Mouse (Mus musculus) MEL (cell line): ENCODE measurements at regions not wholly inside any gene's neighbourhood (a gene's known extent, or its start where the extent isn't known, plus 50 kb on each side); places are given as distances from the start of the nearest gene placed in this dataset.

Experiments used
- DNase-seq: peaks from one replicate; pipeline ENCODE4 v3.0.0; 2011; ENCODE audit warnings: low read depth, low spot score
- H3K27ac ChIP-seq: 2 replicates; pipeline ENCODE4 v1.5.1; 2012; ENCODE audit warnings: low read depth, mild to moderate bottlenecking, control low read depth, low read length, moderate library complexity; ENCODE audit not compliant: control insufficient read depth
- H3K27me3 ChIP-seq, 2 experiments: fragments of 150-350 bp in 1 of 2; sonication (generic) in 1 of 2; 2 replicates each; pipeline ENCODE4 v1.6.1; 2012; ENCODE audit warnings: low read length in 2 of 2, mild to moderate bottlenecking in 2 of 2, improper control_type of control experiment in 1 of 2, moderate library complexity in 1 of 2; ENCODE audit not compliant: insufficient read depth in 2 of 2, control insufficient read depth in 1 of 2
- H3K36me3 ChIP-seq, 2 experiments: 2 replicates each; pipeline ENCODE4 v1.6.1; 2012 to 2014; ENCODE audit warnings: low read length in 2 of 2, improper control_type of control experiment in 1 of 2, inconsistent platforms in 1 of 2, mild to moderate bottlenecking in 1 of 2; ENCODE audit not compliant: insufficient read depth in 2 of 2, control insufficient read depth in 1 of 2
- H3K4me1 ChIP-seq, 2 experiments: fragments of 150-350 bp in 1 of 2; sonication (generic) in 1 of 2; 2 replicates each; pipeline ENCODE4 v1.6.1; 2012; ENCODE audit warnings: low read length in 2 of 2, improper control_type of control experiment in 1 of 2, mild to moderate bottlenecking in 1 of 2; ENCODE audit not compliant: insufficient read depth in 2 of 2, control insufficient read depth in 1 of 2
- H3K4me3 ChIP-seq, 2 experiments: fragments of 150-350 bp in 1 of 2; sonication (generic) in 1 of 2; 2 replicates each; pipeline ENCODE4 v1.5.1; 2012; ENCODE audit warnings: low read depth in 2 of 2, low read length in 2 of 2, mild to moderate bottlenecking in 2 of 2, moderate library complexity in 2 of 2, control low read depth in 1 of 2, improper control_type of control experiment in 1 of 2; ENCODE audit not compliant: control insufficient read depth in 1 of 2, insufficient read depth in 1 of 2
- H3K79me2 ChIP-seq: 2 replicates; pipeline ENCODE4 v1.6.1; 2012; ENCODE audit warnings: mild to moderate bottlenecking, low read length, moderate library complexity; ENCODE audit not compliant: control insufficient read depth, poor library complexity, insufficient read depth
- H3K9ac ChIP-seq: 2 replicates; pipeline ENCODE4 v1.6.1; 2012; ENCODE audit warnings: low read depth, mild to moderate bottlenecking, control low read depth, low read length, moderate library complexity; ENCODE audit not compliant: control insufficient read depth, poor library complexity, severe bottlenecking
- H3K9me3 ChIP-seq: fragments of 150-350 bp; sonication (generic); replicated peaks from 2 replicates; pipeline ENCODE4 v1.6.1; 2012; ENCODE audit warnings: mild to moderate bottlenecking, low read length, improper control_type of control experiment, moderate library complexity; ENCODE audit not compliant: insufficient read depth
- CHD1 ChIP-seq: IDR thresholded peaks from 2 replicates; pipeline ENCODE4 v1.6.1; 2012; ENCODE audit warnings: low read depth, mild to moderate bottlenecking, inconsistent platforms, low read length, improper control_type of control experiment
- CTCF ChIP-seq, 3 experiments: IDR thresholded peaks in 2 of 3; conservative IDR thresholded peaks in 1 of 3; 2 replicates each; pipeline ENCODE4 v1.5.1; 2011 to 2012; ENCODE audit warnings: low read length in 3 of 3, low read depth in 2 of 3, mild to moderate bottlenecking in 2 of 3, improper control_type of control experiment in 1 of 3, inconsistent platforms in 1 of 3, mixed read lengths in 1 of 3, moderate library complexity in 1 of 3; ENCODE audit not compliant: control insufficient read depth in 1 of 3, insufficient read depth in 1 of 3, poor library complexity in 1 of 3, severe bottlenecking in 1 of 3
- E2F4 ChIP-seq: IDR thresholded peaks from 2 replicates; pipeline ENCODE4 v1.6.1; 2011; ENCODE audit warnings: low read depth, low read length, improper control_type of control experiment, borderline replicate concordance
- ELF1 ChIP-seq: IDR thresholded peaks from 2 replicates; pipeline ENCODE4 v1.6.1; 2014; ENCODE audit warnings: low read depth, mild to moderate bottlenecking, inconsistent platforms, low read length, improper control_type of control experiment, moderate library complexity
- GABPA ChIP-seq: IDR thresholded peaks from 2 replicates; pipeline ENCODE4 v1.6.1; 2012; ENCODE audit warnings: low read depth, mild to moderate bottlenecking, inconsistent platforms, low read length, improper control_type of control experiment, moderate library complexity
- GATA1 ChIP-seq: IDR thresholded peaks from 2 replicates; pipeline ENCODE4 v1.6.1; 2011; ENCODE audit warnings: low read depth, low read length, improper control_type of control experiment
- KAT2A ChIP-seq: conservative IDR thresholded peaks from 2 replicates; pipeline ENCODE4 v1.6.1; 2012; ENCODE audit warnings: low read depth, low read length, improper control_type of control experiment, inconsistent platforms
- MAFK ChIP-seq: IDR thresholded peaks from 2 replicates; pipeline ENCODE4 v1.6.1; 2011; ENCODE audit warnings: low read depth, mild to moderate bottlenecking, low read length, improper control_type of control experiment, borderline replicate concordance
- MEF2A ChIP-seq: IDR thresholded peaks from 2 replicates; pipeline ENCODE4 v1.6.1; 2014; ENCODE audit warnings: low read depth, mild to moderate bottlenecking, inconsistent platforms, low read length, improper control_type of control experiment; ENCODE audit not compliant: poor library complexity, insufficient replicate concordance, severe bottlenecking; ENCODE audit errors: extremely low read depth
- MXI1 ChIP-seq: IDR thresholded peaks from 2 replicates; pipeline ENCODE4 v1.6.1; 2011; ENCODE audit warnings: mild to moderate bottlenecking, low read depth, low read length, improper control_type of control experiment
- POLR2A ChIP-seq, 2 experiments: IDR thresholded peaks; 2 replicates each; pipeline ENCODE4 v1.6.1; 2011 to 2012; ENCODE audit warnings: low read length in 2 of 2, mild to moderate bottlenecking in 2 of 2, control low read depth in 1 of 2, improper control_type of control experiment in 1 of 2, low read depth in 1 of 2, moderate library complexity in 1 of 2; ENCODE audit not compliant: control insufficient read depth in 1 of 2, insufficient read depth in 1 of 2, poor library complexity in 1 of 2
- RCOR1 ChIP-seq: IDR thresholded peaks from 2 replicates; pipeline ENCODE4 v1.6.1; 2012; ENCODE audit warnings: low read depth, mild to moderate bottlenecking, inconsistent platforms, low read length, improper control_type of control experiment
- SMC3 ChIP-seq: IDR thresholded peaks from 2 replicates; pipeline ENCODE4 v1.6.1; 2011; ENCODE audit warnings: low read depth, low read length, improper control_type of control experiment
- TBP ChIP-seq: IDR thresholded peaks from 2 replicates; pipeline ENCODE4 v1.8.0; 2011; ENCODE audit warnings: low read depth, low read length, improper control_type of control experiment
- TCF12 ChIP-seq: IDR thresholded peaks from 2 replicates; pipeline ENCODE4 v1.6.1; 2014; ENCODE audit warnings: low read depth, mild to moderate bottlenecking, inconsistent platforms, low read length, improper control_type of control experiment, moderate library complexity
- UBTF ChIP-seq: IDR thresholded peaks from 2 replicates; pipeline ENCODE4 v1.6.1; 2012; ENCODE audit warnings: low read depth, mild to moderate bottlenecking, inconsistent platforms, low read length, improper control_type of control experiment, moderate library complexity, borderline replicate concordance; ENCODE audit not compliant: insufficient read depth
- USF1 ChIP-seq: IDR thresholded peaks from 2 replicates; pipeline ENCODE4 v1.6.1; 2014; ENCODE audit warnings: low read depth, mild to moderate bottlenecking, inconsistent platforms, low read length, improper control_type of control experiment, moderate library complexity
- ZMIZ1 ChIP-seq: IDR thresholded peaks from 2 replicates; pipeline ENCODE4 v1.6.1; 2012; ENCODE audit warnings: low read depth, mild to moderate bottlenecking, inconsistent platforms, low read length, improper control_type of control experiment, moderate library complexity
- ZNF384 ChIP-seq: IDR thresholded peaks from 2 replicates; pipeline ENCODE4 v1.6.1; 2012; ENCODE audit warnings: low read depth, mild to moderate bottlenecking, inconsistent platforms, low read length, improper control_type of control experiment

DNA sequence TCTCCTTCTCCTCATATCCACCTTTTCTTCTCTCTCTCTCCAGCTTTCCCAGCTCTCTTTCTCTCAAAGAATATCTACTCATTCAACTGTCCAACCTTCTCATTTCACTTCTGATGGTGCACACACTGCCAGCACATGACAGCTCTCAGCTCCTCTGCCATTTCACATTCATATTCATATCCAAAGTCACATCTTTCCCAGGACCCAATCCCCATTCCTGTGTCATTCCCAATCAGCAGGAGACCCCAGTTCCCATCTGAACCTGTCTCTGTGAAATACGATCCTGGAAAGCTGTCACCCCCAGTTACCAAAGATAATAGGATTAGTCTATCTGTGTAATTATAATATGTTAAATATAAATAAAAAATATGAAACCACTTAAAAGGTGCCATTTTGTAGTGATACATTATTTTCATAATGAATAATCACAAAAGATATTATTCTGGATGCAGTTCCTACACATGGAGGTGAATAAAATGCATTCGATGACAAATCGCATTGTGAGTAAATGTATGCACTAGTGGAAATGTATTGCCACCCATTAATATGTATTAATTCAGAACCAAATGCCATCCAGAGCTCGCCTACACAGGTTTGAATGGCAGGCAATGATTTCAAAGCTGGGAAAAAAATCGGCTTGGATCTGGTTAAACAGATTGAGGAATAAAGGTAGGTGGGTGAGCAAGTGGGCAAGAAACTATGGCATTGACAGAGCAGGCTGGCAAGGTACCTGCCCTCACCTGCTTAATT is 855.0 kb downstream of the Ntrk3 start:
- no peaks in the 10 kb centered on the region for H3K9me3 ChIP-seq
- H3K79me2 ChIP-seq, result no peaks in the 10 kb centered on the region
- TF ChIP-seq CTCF (IDR thresholded peaks at IDR 0.05 in 2 of 3, conservative IDR thresholded peaks at IDR 0.05 in 1 of 3; ENCODE audit: control insufficient read depth in 1 of 3, insufficient read depth in 1 of 3, low read depth in 2 of 3, low read length in 3 of 3, poor library complexity in 1 of 3, severe bottlenecking in 1 of 3) (no peak), E2F4 (no peak), ZNF384 (no peak), CHD1 (no peak), MXI1 (no peak), UBTF (no peak), ELF1 (no peak), POLR2A (IDR thresholded peaks at IDR 0.05; ENCODE audit: control insufficient read depth in 1 of 2, insufficient read depth in 1 of 2, low read depth in 1 of 2, low read length in 2 of 2, poor library complexity in 1 of 2) (no peak), TBP (no peak), KAT2A (no peak), TCF12 (no peak), MAFK (no peak), SMC3 (no peak), MEF2A (no peak), RCOR1 (no peak), ZMIZ1 (no peak), USF1 (no peak)
- H3K36me3 ChIP-seq, result no peaks in the 10 kb centered on the region
- no peaks in the 10 kb centered on the region for H3K4me1 ChIP-seq
- no peaks in the 10 kb centered on the region for H3K27me3 ChIP-seq
- H3K4me3 ChIP-seq, result no peak overlapping the region
- no peak overlapping the region for H3K27ac ChIP-seq
- no peak overlapping the region for H3K9ac ChIP-seq
- DNase-seq, result no peak

GRCm38 (mm10) chr7:77867518-77867917 is 870.3 kb downstream of the Ntrk3 start:
- H3K4me3 ChIP-seq, result no peak overlapping the region
- no peak for DNase-seq
- H3K36me3 ChIP-seq, result no peaks in the 10 kb centered on the region
- H3K9me3 ChIP-seq, result no peaks in the 10 kb centered on the region
- no peak for TF ChIP-seq E2F4
- no peak for TF ChIP-seq GABPA
- no peak for TF ChIP-seq CTCF (IDR thresholded peaks at IDR 0.05 in 2 of 3, conservative IDR thresholded peaks at IDR 0.05 in 1 of 3; ENCODE audit: control insufficient read depth in 1 of 3, insufficient read depth in 1 of 3, low read depth in 2 of 3, low read length in 3 of 3, poor library complexity in 1 of 3, severe bottlenecking in 1 of 3)
- TF ChIP-seq GATA1, result no peak
- no peaks in the 10 kb centered on the region for H3K79me2 ChIP-seq
- H3K9ac ChIP-seq, result no peak overlapping the region
- no peaks in the 10 kb centered on the region for H3K4me1 ChIP-seq
- no peak overlapping the region for H3K27ac ChIP-seq
- no peaks in the 10 kb centered on the region for H3K27me3 ChIP-seq
